Mouse (Mus musculus): ENCODE measurements around the gene Mad2l2. TPM values are rescaled to one million over a fixed set of nuclear protein-coding genes. Genes with fewer than 3 reads are reported as not detected.
A peak's percentile ranks its signal among the peaks of the same experiment; 100 is the strongest.

Mad2l2 gene
- polyA plus RNA-seq, 1 experiment from 2014 or later = 141 TPM

DNA sequence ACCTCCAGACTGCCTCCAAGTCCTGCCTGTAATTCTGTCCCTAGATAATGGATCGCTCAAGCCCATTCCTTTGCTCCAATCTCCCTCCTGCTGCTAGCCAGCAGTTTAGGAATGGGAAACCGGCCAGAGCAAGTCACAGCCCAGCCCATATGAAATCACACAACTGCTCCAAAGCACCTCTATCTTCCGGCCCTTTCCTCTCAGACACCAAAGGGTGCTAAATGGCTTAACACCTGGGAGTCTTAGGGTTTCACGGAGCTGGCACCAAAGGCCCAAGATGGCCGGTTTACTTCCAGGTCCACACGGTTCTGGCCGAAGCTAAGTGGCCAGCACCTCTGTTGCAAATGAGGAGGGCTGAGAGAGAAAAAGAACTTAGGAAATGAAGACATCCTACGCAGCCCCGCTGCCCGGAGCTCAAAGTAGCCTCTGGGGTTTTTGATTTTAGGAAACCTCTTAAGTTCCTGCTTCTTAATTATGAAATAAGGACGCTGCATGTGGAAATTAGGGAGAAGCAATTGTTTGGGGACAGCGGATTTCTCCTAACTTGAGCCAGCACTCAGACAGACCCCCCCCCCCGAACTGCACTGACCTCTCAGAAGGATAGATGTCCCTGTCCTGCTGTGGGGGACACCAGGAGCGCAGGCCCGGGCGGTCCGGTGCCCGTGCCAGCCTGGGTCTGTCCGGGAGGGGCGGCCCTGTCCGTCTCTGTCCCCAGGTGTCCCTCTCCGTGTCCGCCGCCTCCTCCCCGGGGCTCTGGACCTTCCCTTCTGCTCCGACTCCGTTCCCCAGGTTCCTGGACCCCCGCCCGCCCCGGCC, 42.9 kb upstream of the Mad2l2 start:
- peak; percentile 52 for ATAC-seq
- 4% methylated on average over 27 of the region's 30 CpGs for WGBS
- Histone ChIP-seq H3K4me2 (ENCODE audit: low read length) (peak overlapping the region; percentile 78), H3K9me3 (replicated peaks; ENCODE audit: control insufficient read depth, low read length) (no peaks in the 10 kb centered on the region), H3K36me3 (ENCODE audit: control insufficient read depth, insufficient read depth, low read length) (no peaks in the 10 kb centered on the region), H3K27me3 (replicated peaks; ENCODE audit: control insufficient read depth, insufficient read depth, low read length) (no peaks in the 10 kb centered on the region), H3K27ac (ENCODE audit: low read depth, low read length) (no peak overlapping the region), H3K9ac (ENCODE audit: low read length) (peak overlapping the region; percentile 58), H3K4me1 (ENCODE audit: control insufficient read depth, insufficient read depth, low read length) (peaks cover 14% of the 10 kb centered on the region), H3K4me3 (ENCODE audit: low read depth, low read length) (peak overlapping the region; percentile 49)
- DNase-seq (ENCODE audit: low spot score) = no peak

DNA sequence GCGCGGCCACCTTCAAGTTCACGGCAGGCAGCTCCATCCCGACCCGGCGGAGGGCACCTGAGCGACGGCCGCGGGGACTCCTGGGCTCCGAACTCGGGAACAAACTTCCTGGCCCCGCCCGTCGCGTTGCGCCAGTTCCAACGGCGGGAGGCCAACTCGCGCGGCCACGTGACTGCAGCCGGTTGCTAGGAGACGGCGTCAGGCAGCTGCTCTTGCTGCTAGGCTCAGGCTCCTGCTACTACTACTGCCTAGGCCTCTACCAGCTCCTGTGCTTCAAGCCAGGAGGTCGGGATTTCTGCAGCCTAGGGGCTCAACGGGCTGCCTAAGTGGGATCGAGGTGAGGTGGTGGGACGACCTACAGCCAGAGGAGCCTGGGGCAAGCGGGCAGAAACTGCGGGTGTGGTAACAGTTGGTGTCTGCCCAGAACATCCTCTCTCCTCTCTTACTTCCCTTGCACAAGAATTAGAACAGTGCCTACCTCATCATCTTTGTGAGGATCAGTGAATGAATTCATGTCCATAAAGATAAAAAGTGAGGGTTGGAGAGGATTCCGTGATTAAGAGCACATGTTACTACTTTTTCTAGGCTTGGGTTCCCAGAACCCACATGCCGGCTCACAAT, 42.2 kb upstream of the Mad2l2 start, which contains the start of gene Agtrap:
Agtrap (minus strand) TSS at position 125 of the 621 bp plus-strand sequence.
- H3K4me3 ChIP-seq (ENCODE audit: low read depth, low read length) = peak within 1 kb of the TSS; percentile 49
- H3K27me3 ChIP-seq (replicated peaks; ENCODE audit: control insufficient read depth, insufficient read depth, low read length) = no peaks in the 10 kb centered on the region
- H3K9me3 ChIP-seq (replicated peaks; ENCODE audit: control insufficient read depth, low read length) = no peaks in the 10 kb centered on the region
- peak within 1 kb of the TSS; percentile 62; the same call in 1 of the 2 replicates for H3K27ac ChIP-seq (ENCODE audit: low read depth, low read length)
- ATAC-seq = peak; percentile 95
- peak within 1 kb of the TSS; percentile 78 for H3K4me2 ChIP-seq (ENCODE audit: low read length)
- H3K9ac ChIP-seq (ENCODE audit: low read length) = peak within 1 kb of the TSS; percentile 58
- no peaks in the 10 kb centered on the region for H3K36me3 ChIP-seq (ENCODE audit: control insufficient read depth, insufficient read depth, low read length)
- whole genome bisulfite sequencing = 5% methylated on average over 31 of the region's 34 CpGs
- peak; percentile 96 for DNase-seq (ENCODE audit: low spot score)
- peaks cover 14% of the 10 kb centered on the region for H3K4me1 ChIP-seq (ENCODE audit: control insufficient read depth, insufficient read depth, low read length)

DNA sequence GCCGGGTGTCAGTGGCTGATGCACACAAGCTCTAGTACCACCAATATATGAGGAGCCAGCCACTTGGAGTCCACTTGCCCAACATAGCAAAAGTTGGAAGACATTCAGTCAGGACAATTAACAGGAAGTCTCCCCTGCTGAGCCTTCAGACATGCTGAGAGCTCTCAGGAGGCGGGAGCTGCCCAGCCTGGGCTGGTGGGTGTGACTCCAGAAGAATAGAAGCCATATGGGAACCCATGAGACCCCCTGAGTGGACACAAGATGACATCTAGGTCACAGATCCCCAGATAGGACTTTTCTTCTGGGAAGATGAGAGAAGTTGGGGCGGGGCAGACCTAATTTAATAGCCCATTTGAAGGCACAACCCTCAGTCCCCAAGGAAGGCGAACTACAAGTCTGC, 41.0 kb upstream of the Mad2l2 start:
- H3K9me3 ChIP-seq (replicated peaks; ENCODE audit: control insufficient read depth, low read length) = no peaks in the 10 kb centered on the region
- H3K27ac ChIP-seq (ENCODE audit: low read depth, low read length) = no peak overlapping the region
- no peaks in the 10 kb centered on the region for H3K27me3 ChIP-seq (replicated peaks; ENCODE audit: control insufficient read depth, insufficient read depth, low read length)
- WGBS = 63% methylated on average over 4 of the region's 4 CpGs
- H3K36me3 ChIP-seq (ENCODE audit: control insufficient read depth, insufficient read depth, low read length) = no peaks in the 10 kb centered on the region
- H3K9ac ChIP-seq (ENCODE audit: low read length) = no peak overlapping the region
- DNase-seq (ENCODE audit: low spot score) = no peak
- ATAC-seq = no peak
- no peak overlapping the region for H3K4me3 ChIP-seq (ENCODE audit: low read depth, low read length)
- no peak overlapping the region for H3K4me2 ChIP-seq (ENCODE audit: low read length)
- peaks cover 14% of the 10 kb centered on the region for H3K4me1 ChIP-seq (ENCODE audit: control insufficient read depth, insufficient read depth, low read length)

DNA sequence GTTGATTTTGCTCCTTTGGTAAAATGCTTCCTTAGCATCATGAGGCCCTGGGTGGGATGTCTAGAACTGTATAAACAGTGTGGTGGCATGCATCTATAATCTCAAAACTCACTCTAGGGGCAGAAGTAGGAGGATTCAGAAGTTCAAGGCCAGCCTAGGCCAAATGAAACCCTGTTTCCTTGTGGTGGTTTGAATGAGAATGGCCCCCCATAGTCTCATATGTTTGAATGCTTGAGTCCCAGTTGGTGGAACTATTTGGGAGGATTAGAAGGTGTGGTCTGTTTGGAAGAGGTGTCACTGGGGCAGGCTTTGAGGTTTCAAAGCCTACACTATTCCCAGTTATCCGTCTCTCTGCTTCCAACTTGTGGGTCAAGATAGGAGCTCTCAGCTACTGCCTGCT, 39.0 kb upstream of the Mad2l2 start:
- H3K9ac ChIP-seq (ENCODE audit: low read length) = no peak overlapping the region
- no peak overlapping the region for H3K4me3 ChIP-seq (ENCODE audit: low read depth, low read length)
- H3K27ac ChIP-seq (ENCODE audit: low read depth, low read length) = no peak overlapping the region
- DNase-seq (ENCODE audit: low spot score) (no peak), ATAC-seq (no peak)
- H3K36me3 ChIP-seq (ENCODE audit: control insufficient read depth, insufficient read depth, low read length) = no peaks in the 10 kb centered on the region
- 95% methylated on average over 1 of the region's 1 CpGs for WGBS
- H3K27me3 ChIP-seq (replicated peaks; ENCODE audit: control insufficient read depth, insufficient read depth, low read length) = no peaks in the 10 kb centered on the region
- peaks cover 14% of the 10 kb centered on the region for H3K4me1 ChIP-seq (ENCODE audit: control insufficient read depth, insufficient read depth, low read length)
- no peak overlapping the region for H3K4me2 ChIP-seq (ENCODE audit: low read length)
- H3K9me3 ChIP-seq (replicated peaks; ENCODE audit: control insufficient read depth, low read length) = no peaks in the 10 kb centered on the region

DNA sequence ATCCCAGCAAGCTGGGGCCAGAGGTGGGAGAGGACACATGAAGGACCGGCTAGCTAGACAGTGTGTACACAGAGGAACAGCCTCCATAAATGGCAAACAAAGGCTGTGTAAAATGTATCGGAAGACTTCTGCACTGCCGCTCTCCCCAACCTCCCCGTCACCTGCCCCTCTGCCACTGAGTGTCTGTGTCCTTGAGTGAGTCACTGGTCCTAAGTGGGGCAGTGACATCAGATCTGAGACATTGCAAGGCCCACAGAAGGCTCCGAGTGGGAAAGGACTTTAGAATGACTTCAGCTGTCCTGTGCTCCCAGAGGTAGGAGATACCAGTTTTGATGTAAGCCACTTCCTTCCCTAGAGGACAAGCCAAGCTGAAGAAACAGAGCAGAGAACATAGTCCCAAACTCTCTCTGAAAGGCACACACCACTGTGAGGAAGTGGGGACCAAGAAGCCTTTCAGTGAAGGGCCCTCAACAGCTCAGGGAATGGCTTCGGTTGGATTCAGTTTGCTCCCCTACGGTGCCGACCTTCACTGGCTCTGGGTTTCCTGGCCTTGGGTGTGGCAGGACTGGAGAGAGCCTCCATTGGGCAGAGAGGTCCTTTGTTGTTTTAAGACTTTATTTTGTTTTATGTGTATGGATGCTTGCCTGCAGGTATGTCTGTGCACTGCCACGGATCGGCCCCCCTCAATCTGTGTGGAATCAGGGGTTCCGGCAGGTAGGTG, 37.5 kb upstream of the Mad2l2 start:
- Histone ChIP-seq H3K4me2 (ENCODE audit: low read length) (no peak overlapping the region), H3K27me3 (replicated peaks; ENCODE audit: control insufficient read depth, insufficient read depth, low read length) (no peaks in the 10 kb centered on the region), H3K9ac (ENCODE audit: low read length) (no peak overlapping the region), H3K9me3 (replicated peaks; ENCODE audit: control insufficient read depth, low read length) (no peaks in the 10 kb centered on the region), H3K36me3 (ENCODE audit: control insufficient read depth, insufficient read depth, low read length) (no peaks in the 10 kb centered on the region), H3K4me1 (ENCODE audit: control insufficient read depth, insufficient read depth, low read length) (peaks cover 5% of the 10 kb centered on the region), H3K27ac (ENCODE audit: low read depth, low read length) (no peak overlapping the region), H3K4me3 (ENCODE audit: low read depth, low read length) (no peak overlapping the region)
- DNase-seq (ENCODE audit: low spot score) = no peak
- 91% methylated on average over 11 of the region's 11 CpGs for WGBS
- ATAC-seq = no peak

DNA sequence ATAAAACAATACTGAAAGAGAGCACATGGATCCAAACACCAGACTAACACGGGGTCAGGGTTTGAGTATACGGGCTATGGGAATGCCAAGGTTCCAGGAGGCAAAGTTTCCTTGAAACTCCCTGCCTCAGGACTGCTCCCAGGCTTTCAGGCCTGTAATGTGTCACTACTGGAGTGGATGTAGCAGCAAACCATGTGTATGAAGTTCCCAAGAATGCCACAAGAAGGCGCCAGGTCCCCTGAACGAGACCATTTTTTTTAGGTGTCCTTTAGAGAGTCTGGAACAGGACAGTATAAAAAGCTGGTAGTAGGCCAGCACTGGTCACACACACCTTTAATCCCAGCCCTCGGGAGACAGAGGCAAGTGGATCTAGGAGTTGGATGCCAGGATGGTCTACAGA, 36.0 kb upstream of the Mad2l2 start:
- no peak for DNase-seq (ENCODE audit: low spot score)
- no peak overlapping the region for H3K9ac ChIP-seq (ENCODE audit: low read length)
- no peak overlapping the region for H3K27ac ChIP-seq (ENCODE audit: low read depth, low read length)
- H3K9me3 ChIP-seq (replicated peaks; ENCODE audit: control insufficient read depth, low read length) = no peaks in the 10 kb centered on the region
- H3K27me3 ChIP-seq (replicated peaks; ENCODE audit: control insufficient read depth, insufficient read depth, low read length) = no peaks in the 10 kb centered on the region
- no peak overlapping the region for H3K4me2 ChIP-seq (ENCODE audit: low read length)
- H3K36me3 ChIP-seq (ENCODE audit: control insufficient read depth, insufficient read depth, low read length) = no peaks in the 10 kb centered on the region
- H3K4me1 ChIP-seq (ENCODE audit: control insufficient read depth, insufficient read depth, low read length) = no peaks in the 10 kb centered on the region
- 65% methylated on average over 5 of the region's 5 CpGs for WGBS
- no peak overlapping the region for H3K4me3 ChIP-seq (ENCODE audit: low read depth, low read length)
- ATAC-seq = no peak

DNA sequence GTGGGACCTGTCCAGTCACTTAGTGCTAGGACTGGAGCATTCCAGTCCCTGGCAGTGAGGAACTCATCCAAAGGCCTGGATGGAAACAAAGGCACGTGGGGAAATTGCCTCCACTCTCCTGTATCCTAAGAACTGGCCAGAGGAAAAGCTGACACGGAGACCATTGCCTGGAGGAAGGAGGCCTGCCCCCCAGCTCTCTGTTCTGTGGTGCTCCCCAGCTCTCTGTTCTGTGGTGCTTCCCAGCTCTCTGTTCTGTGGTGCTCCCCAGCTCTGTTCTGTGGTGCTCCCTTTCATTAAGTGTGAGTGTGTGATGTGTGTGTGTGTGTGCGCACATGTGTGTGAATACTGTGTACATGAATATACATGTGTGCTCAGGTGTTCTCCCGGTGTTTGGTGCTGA, 35.1 kb upstream of the Mad2l2 start:
- ATAC-seq = no peak
- Histone ChIP-seq H3K4me3 (ENCODE audit: low read depth, low read length) (no peak overlapping the region), H3K9ac (ENCODE audit: low read length) (no peak overlapping the region), H3K9me3 (replicated peaks; ENCODE audit: control insufficient read depth, low read length) (no peaks in the 10 kb centered on the region), H3K4me1 (ENCODE audit: control insufficient read depth, insufficient read depth, low read length) (no peaks in the 10 kb centered on the region), H3K4me2 (ENCODE audit: low read length) (no peak overlapping the region), H3K36me3 (ENCODE audit: control insufficient read depth, insufficient read depth, low read length) (no peaks in the 10 kb centered on the region), H3K27ac (ENCODE audit: low read depth, low read length) (no peak overlapping the region), H3K27me3 (replicated peaks; ENCODE audit: control insufficient read depth, insufficient read depth, low read length) (no peaks in the 10 kb centered on the region)
- WGBS = 68% methylated on average over 4 of the region's 4 CpGs
- DNase-seq (ENCODE audit: low spot score) = no peak

DNA sequence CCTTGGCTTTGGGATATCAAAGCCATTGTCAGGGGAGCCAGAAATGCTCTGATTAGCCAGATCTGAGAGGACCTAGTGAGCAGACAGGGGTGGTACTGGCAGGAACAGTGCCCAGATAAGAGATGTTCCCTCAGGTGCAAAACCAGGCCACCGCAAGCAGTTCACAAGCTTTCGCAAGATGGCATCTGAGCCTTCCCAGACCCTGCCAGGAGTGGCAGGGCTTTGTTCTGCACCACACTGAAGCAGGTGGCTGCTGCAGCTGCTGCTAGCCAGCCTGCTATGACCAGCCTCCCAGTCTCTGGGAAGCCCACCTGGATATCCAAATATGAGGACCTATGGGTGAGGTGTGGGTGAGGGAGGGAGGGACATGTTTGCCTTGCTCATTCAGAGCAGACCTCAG, 32.2 kb upstream of the Mad2l2 start:
- WGBS = 72% methylated on average over 2 of the region's 2 CpGs
- Histone ChIP-seq H3K9me3 (replicated peaks; ENCODE audit: control insufficient read depth, low read length) (no peaks in the 10 kb centered on the region), H3K9ac (ENCODE audit: low read length) (no peak overlapping the region), H3K27ac (ENCODE audit: low read depth, low read length) (0 out of 2 replicates have a peak overlapping the region, but pooled peaks have one; percentile 16), H3K4me3 (ENCODE audit: low read depth, low read length) (no peak overlapping the region), H3K4me1 (ENCODE audit: control insufficient read depth, insufficient read depth, low read length) (peaks cover 9% of the 10 kb centered on the region; the same call in 1 of the 2 replicates), H3K36me3 (ENCODE audit: control insufficient read depth, insufficient read depth, low read length) (peaks cover 14% of the 10 kb centered on the region; the same call in 1 of the 2 replicates), H3K4me2 (ENCODE audit: low read length) (no peak overlapping the region), H3K27me3 (replicated peaks; ENCODE audit: control insufficient read depth, insufficient read depth, low read length) (no peaks in the 10 kb centered on the region)
- no peak for ATAC-seq
- DNase-seq (ENCODE audit: low spot score) = no peak
